Mouse (Mus musculus) lung, postnatal 10 days (tissue): ENCODE measurements around the gene Tbxas1.

Experiments used
- DNase-seq: peaks from one replicate; pipeline ENCODE4 v3.0.0; 2021

The Tbxas1 gene

GRCm38 (mm10) chr6:38923870-38924817, 48.9 kb downstream of the Tbxas1 start:
- DNase-seq, result no peak

GRCm38 (mm10) chr6:38925719-38926118, 50.5 kb downstream of the Tbxas1 start:
- no peak for DNase-seq

GRCm38 (mm10) chr6:38926135-38926962, 51.1 kb downstream of the Tbxas1 start:
- DNase-seq, result no peak

DNA sequence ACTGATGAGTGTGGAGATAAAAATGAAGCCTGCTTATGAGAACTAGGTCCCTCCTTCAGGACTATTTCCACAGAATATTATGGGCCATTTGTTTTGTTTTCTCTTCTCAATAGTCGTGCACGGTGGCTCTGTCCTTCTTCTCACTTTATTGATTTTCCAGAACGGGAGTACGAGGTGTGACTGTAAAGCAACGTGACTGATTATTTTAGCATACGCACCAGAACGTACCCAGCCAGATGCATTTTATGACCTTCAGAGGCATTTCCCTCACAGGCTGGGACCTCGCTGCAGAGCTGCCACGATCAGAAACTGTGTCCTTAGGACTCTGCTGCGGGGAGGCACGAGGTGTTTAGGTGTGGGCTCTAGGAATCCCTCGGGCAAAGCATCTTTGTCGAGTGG, 51.8 kb downstream of the Tbxas1 start:
- no peak for DNase-seq

DNA sequence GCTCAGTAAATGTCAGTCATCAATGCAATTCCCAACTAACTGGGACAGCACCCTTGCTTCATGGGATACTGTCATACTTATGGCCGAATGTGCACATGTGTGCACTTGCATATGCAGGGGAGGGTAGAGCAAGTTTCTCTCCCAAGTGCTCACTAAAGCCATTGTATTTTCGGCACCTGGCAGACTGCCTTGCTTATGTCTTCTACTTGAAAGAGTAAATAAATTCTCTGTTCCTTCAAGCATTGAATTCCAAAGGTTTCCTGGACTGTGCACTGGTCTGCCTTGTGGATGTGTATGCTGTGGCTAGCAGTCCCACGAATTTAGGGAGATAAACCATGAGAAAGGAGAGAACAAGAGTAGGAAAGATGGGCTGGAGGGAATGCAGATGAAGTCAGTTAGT, 53.3 kb downstream of the Tbxas1 start:
- peak; percentile 77 for DNase-seq

GRCm38 (mm10) chr6:38936009-38936408, 60.8 kb downstream of the Tbxas1 start:
- no peak for DNase-seq

DNA sequence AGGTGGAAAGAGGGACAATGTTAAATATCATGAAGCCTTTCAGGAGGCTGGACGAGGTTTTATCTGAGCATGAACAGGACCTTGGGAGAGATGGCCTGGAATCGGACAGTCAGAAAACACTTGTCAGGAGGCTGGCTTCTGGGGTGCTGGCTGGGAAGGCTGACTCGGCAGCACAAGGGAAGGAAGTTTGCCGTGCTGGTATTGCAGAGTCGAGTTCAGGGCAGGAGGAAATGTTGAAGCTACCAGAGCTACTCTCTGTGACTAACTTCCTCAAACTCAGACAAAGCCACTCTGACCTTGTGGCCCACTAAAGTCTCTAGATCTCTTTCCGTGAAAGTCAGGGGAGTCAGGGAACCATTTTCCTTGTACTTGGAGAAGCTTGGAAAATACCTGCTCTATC, 63.2 kb downstream of the Tbxas1 start:
- no peak for DNase-seq

DNA sequence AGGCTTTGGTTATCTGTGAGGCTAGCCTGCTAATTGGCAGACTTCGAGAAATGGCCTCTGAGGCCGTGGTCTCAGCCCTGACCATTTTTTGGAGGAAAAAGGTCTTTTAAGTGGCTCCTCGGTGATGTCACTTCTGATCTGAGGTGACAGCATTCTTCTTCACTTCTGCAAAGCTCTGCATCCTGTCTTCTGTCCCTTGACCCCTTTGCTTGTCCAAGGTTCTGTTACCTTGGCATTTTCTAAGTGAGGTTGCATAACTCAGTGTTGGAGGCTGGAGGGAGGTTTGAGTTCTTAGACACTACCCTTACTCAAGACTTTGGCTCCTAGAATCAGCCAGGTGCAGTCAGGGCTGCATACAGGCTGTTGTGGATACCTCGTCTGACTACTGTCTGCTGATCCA, 63.9 kb downstream of the Tbxas1 start:
- DNase-seq, result no peak

DNA sequence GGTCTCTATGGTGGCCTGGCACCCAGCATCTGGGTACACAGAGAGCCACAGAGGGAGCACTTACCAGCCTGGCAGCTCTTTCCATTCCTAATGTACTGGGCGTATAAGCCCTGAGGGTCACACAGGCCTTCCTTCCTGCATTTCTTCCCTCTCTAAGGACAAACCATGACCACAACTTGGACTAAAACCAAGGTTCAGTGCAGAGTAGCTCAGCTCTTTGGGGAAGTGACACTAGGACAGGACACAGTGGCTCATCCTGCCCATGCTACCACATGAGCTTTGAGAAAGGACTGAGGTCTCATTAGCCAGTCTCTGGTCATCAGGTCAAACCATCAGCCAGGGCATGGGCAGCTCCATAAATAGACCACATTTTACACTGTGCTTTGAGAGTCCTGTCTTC, 65.8 kb downstream of the Tbxas1 start:
- DNase-seq, result peak; percentile 38

- no peak for DNase-seq
These were observed 67.6 kb downstream of the Tbxas1 start for GRCm38 (mm10) chr6:38942771-38943170.

- DNase-seq, result no peak
These were observed 69.2 kb downstream of the Tbxas1 start for GRCm38 (mm10) chr6:38944392-38944791.

DNA sequence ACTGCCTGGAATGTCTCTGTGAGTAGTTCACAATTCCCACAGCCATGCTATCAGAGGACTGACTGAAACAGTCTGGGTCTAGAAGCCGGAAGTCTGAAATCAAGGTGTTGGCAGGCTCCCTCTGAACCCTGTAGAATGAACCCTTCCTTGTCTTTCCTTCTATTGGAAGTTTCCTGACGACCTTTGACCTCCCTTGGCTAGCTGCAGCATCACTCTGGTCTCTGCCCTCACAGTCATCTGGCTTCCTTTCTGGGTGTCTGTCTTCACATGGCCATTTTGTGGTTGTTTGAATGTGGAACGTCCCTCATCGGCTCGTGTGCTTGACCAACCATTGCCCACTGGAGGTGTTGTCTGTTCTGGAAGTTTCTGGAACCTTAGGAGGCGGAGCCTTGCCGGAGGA, 69.6 kb downstream of the Tbxas1 start:
- no peak for DNase-seq

DNA sequence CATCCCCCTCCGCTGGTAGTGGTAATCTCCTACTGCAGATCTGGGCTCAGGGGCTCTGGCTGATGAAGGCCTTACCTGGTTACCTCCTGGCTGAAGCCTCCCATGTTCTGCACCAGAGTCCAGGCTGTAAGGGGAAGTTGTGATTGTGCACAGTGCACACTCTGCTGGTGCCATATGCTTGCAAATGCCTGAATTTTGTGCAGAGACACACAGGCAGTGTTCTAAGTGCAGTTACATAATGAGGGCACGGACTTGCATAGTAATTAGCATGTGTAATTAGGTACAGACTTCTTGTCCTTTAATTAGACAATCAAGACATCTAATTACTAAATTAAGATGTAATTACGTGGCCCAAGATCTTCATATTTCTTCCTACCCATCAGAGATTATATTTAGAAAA, 70.5 kb downstream of the Tbxas1 start:
- no peak for DNase-seq

DNA sequence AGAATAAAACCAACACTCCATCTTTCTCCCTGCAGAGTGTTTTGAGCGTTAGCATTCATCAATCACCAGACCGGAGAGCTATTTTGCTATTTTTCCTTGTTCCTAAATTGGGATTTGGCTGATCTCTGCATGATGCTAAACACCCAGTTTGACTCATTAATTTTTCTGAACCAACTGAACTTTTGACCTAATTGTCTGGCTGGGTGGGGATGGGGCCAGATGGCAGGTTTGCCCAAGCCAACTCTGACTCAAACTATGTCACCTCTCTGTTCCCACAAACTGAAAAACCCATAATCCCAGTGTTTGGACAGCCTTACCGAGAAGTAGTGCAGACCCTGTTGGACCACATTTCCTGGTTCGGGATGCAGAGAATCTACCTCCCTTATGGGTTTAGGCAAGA, 72.1 kb downstream of the Tbxas1 start:
- DNase-seq, result no peak

DNA sequence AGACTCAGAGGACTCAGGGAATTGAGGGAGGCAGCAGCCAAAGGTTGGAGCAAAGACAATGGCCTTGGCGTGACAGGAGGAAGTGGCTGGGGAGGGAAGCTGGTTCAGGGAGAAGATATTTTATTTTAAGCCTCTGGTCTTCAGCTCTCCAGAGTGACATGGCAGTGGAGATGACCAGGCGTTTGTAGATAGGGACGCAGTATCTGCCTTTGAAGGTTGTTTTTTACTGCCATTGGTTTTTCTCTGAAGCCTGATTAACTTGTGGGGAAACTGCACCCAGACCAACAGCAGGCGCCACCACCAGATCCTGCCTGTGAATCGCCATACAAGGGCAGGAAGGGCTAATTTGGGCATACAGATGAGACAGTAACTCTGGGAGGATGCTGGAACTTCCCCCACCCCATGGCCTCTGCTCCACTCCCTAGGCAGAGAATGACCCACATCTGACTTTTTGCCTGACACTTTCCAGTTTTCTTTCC, 74.5 kb downstream of the Tbxas1 start:
- DNase-seq, result peak; percentile 67

DNA sequence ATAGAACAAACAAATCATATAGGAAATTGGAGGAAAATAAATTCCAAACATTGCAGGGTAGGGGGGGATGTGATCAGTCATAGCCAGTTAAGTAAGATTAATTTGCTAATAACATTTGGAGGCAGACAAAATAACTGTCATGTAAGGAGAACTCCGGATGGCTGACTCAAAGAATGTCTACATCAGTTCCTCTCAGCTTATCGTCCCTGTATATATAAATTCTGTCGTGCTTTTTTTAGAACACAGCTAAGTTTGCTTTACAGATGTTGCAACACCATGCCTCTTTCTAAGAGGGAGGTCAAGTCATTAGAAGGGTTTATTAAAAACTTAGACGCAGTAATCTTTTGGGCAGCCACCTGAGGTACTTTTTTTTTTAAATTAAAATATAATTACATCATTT, 75.1 kb downstream of the Tbxas1 start:
- no peak for DNase-seq

DNA sequence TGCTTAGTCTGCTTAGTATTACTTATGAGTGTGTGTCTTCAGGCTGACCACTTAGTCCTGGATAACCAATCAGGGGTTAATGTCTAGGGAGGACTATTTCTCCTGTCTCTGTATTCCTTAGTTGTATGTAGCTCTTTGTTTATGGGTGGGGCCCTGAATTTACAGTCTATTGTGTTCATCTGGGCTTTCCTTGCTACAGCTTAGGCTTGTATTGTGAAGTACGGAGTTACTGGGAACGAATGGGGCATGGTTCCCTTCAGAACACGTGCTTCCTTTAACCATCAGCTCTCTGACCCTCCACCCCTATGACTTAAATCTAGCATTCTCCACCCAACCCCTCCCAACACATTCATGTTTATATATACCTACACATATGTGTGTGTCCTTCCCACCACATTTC, 75.6 kb downstream of the Tbxas1 start:
- peak; percentile 31 for DNase-seq

DNA sequence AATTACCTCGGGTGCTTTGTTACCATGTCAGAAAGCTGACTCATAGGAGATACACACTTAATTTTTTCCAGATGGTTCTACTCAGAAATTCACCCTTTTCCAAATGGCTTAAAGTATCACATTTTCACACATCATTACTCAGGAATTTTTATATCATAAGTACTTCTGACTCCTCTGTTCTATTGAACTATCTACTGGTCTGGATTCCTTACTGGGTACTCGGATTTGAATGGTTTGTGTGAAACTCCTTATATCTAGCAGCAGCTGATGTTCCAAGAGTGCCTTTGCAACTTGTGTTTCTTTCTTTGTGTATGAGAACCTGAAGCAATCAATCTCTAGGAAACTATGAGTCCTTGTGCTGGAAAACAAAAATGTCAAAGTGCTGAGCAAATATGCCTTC, 81.4 kb downstream of the Tbxas1 start:
- no peak for DNase-seq

- DNase-seq, result no peak
These were observed 82.0 kb downstream of the Tbxas1 start for GRCm38 (mm10) chr6:38957246-38957645.

DNA sequence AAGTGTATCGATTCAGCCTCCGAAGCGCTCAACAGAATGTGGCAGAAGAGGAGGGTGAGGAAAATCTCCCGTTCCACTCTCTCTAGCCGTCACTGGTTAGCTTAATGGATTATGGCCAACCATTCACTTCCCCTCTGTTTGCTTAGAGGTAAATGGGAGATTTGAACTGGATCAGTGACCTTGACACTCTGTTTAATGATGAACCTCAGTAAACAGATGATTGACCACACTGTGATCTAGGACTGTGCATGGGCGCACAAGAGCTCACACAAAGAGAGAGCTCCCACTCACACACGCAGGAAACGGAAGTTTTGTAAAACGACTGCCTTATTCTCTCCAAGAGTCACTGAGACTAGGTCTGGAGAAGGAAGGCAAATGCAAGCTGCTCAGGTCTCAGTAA, 84.3 kb downstream of the Tbxas1 start:
- DNase-seq, result no peak

- DNase-seq, result no peak
These were observed 85.2 kb downstream of the Tbxas1 start for GRCm38 (mm10) chr6:38960367-38960766.

DNA sequence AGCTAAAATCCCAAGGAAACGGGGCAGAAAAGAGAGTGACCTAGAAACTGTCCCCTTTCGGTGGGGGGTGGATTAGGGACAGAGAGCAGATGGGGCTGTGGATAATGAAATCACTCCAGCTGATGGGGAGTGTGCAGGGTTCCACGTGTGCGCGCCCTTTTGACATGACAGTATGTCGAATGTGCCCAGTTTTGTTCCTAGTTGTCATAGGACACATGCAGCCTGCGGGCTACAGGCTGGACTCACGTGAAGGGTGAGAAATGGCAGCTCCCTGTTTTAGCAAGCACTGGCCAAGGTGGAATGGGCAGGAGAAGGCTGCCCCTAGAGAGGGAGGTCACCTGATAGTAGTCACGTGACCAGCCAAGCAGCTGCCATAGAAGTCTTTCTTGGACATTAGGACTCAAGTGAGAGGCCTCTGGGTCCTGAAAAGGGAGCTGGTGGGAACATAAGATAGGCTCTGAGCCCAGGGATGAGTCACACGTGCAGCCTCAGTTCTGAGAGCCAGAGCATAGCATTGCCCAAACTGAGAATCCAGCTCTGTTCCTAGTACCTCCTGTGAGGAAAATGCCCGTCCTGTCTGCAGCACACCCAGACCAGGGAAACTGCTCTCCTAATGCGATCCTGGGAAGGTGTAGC, 85.7 kb downstream of the Tbxas1 start:
- DNase-seq, result peak; percentile 38

- DNase-seq, result no peak
These were observed 86.3 kb downstream of the Tbxas1 start for GRCm38 (mm10) chr6:38961427-38962033.
